Mouse (Mus musculus) midbrain, embryonic 15.5 days (tissue): ENCODE results near the gene Arid4a. TPM values are rescaled to one million over a fixed set of nuclear protein-coding genes. Genes with fewer than 3 reads are reported as not detected.
"Not testable (repeated sequence)": the region's sequence is repeated elsewhere in the genome, so short reads cannot be mapped to it uniquely, and the experiment has no call there.

Experiments
- ATAC-seq: fragments of 200-750 bp; cut with Nextera tagmentation; replicated peaks from 2 replicates; pipeline ENCODE4 v1.8.0; 2017; ENCODE audit warnings: moderate TSS enrichment
- H3K27ac ChIP-seq: fragments of 300-500 bp; sonication (generic); 2 replicates; pipeline ENCODE4 v1.5.1; 2015; ENCODE audit warnings: mild to moderate bottlenecking, inconsistent platforms
- H3K27me3 ChIP-seq: fragments of 300-500 bp; sonication (generic); replicated peaks from 2 replicates; pipeline ENCODE4 v1.6.1; 2015; ENCODE audit warnings: inconsistent platforms
- H3K36me3 ChIP-seq: fragments of 300-500 bp; sonication (generic); replicated peaks from 2 replicates; pipeline ENCODE4 v1.6.1; 2015; ENCODE audit warnings: inconsistent platforms
- H3K4me1 ChIP-seq: fragments of 300-500 bp; sonication (generic); 2 replicates; pipeline ENCODE4 v1.6.1; 2015; ENCODE audit warnings: inconsistent platforms
- H3K4me2 ChIP-seq: fragments of 300-500 bp; sonication (generic); 2 replicates; pipeline ENCODE4 v1.6.1; 2015; ENCODE audit warnings: inconsistent platforms, mild to moderate bottlenecking, moderate library complexity
- H3K4me3 ChIP-seq: fragments of 300-500 bp; sonication (generic); 2 replicates; pipeline ENCODE4 v1.5.1; 2015; ENCODE audit warnings: mild to moderate bottlenecking, inconsistent platforms
- H3K9ac ChIP-seq: fragments of 300-500 bp; sonication (generic); 2 replicates; pipeline ENCODE4 v1.6.1; 2015; ENCODE audit warnings: mild to moderate bottlenecking, inconsistent platforms
- H3K9me3 ChIP-seq: fragments of 300-500 bp; sonication (generic); 2 replicates; pipeline ENCODE4 v1.6.1; 2016; ENCODE audit warnings: inconsistent platforms
- WGBS: fragments of 180-500 bp; shearing (Covaris S2); methylation state at CpG from one replicate; pipeline ENCODE4 v1.1.7; 2015; ENCODE audit warnings: mixed read lengths; 5-methylcytosine and 5-hydroxymethylcytosine counted together
- polyA plus RNA-seq: library from polyadenylated mRNA; unstranded; fragments of >200 nt; fragmentation: Nextera tagmentation; extraction: Ambion mirVana; gene quantifications from 2 replicates; pipeline ENCODE4 v1.2.1, GENCODE M21; 2015

The Arid4a gene
- polyA plus RNA-seq, 1 experiment from 2014 or later, result 45.3 TPM

DNA sequence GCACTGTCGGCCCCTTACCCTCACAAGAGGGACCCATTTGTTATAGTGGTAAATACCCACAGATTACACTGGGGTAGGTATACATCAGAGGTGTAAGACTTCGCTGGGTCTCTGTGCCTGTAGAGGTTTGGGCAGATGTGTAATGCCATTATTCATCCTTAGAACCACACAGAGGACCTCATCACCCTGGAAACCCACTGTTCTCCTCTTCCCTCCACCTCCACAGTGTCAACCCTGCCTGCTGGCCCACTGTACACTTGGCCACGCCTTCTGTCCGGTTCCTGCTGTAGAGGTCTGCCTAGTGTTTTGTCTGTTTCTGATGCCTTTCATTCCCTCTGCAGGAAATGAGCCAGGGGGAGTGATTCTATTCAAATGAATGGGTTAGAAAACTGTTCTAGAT lies 56.3 kb downstream of the Arid4a start:
- Histone ChIP-seq H3K9ac (no peak overlapping the region), H3K9me3 (no peaks in the 10 kb centered on the region), H3K4me2 (no peak overlapping the region), H3K27ac (no peak overlapping the region), H3K4me1 (no peaks in the 10 kb centered on the region), H3K27me3 (no peaks in the 10 kb centered on the region), H3K4me3 (no peak overlapping the region), H3K36me3 (peaks cover 64% of the 10 kb centered on the region)
- 94% methylated on average over 4 of the region's 4 CpGs for WGBS
- no peak for ATAC-seq

DNA sequence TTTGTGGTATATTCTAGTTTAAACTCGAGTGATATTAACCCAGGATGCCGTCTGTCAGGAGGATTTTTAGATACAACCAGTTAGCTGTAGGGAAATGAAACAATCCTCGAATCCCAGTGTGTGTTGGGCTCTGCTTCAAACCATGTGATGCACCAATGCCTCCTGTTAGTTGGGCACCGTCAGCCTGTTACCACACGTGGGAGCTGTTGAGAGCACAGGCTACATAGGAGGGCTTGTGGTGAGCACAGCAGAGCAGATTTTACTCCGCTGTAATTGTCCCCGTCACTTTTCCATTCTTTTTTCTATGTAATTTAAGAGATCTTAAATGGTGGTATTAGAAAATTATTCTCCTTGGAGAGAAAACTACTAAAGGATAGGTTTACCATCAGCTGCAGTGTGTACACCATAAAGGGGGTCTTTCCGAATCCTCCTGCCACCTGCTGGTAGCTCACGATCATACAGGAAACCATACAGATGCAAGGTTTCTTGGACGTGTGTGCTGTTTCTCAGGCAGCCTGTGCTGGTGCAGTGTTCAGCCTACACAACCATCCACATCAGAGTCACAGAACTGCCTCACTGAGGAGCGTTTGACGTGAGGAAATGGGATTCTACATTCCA lies 57.4 kb downstream of the Arid4a start:
- H3K9me3 ChIP-seq, result no peaks in the 10 kb centered on the region
- H3K27ac ChIP-seq, result no peak overlapping the region
- peaks cover 53% of the 10 kb centered on the region for H3K36me3 ChIP-seq
- no peak overlapping the region for H3K4me3 ChIP-seq
- no peak for ATAC-seq
- H3K27me3 ChIP-seq, result no peaks in the 10 kb centered on the region
- 60% methylated on average over 12 of the region's 12 CpGs for WGBS
- H3K4me2 ChIP-seq, result no peak overlapping the region
- H3K9ac ChIP-seq, result no peak overlapping the region
- H3K4me1 ChIP-seq, result no peaks in the 10 kb centered on the region

DNA sequence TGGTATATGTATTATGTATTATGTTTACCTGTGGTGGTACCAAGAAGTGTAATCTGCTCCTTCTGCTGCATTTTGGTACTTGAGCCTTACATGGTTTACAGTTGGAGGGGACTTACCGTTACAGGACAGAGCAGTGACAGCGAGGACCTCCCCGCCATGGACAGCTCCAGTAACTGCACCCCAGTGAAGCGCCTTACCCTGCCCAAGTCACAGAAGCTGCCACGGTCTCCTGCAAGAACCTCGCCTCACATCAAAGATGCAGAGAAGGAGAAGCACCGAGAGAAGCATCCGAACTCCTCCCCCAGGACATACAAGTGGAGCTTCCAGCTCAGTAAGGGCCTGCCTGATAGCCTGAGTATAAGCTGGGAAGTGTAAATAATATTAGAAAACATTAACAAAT lies 70.5 kb downstream of the Arid4a start:
- no peak overlapping the region for H3K4me2 ChIP-seq
- no peak overlapping the region for H3K27ac ChIP-seq
- 93% methylated on average over 8 of the region's 8 CpGs for WGBS
- no peak overlapping the region for H3K4me3 ChIP-seq
- H3K9ac ChIP-seq, result no peak overlapping the region
- no peaks in the 10 kb centered on the region for H3K9me3 ChIP-seq
- no peaks in the 10 kb centered on the region for H3K27me3 ChIP-seq
- no peak for ATAC-seq
- no peaks in the 10 kb centered on the region for H3K4me1 ChIP-seq
- H3K36me3 ChIP-seq, result peaks cover 10% of the 10 kb centered on the region

DNA sequence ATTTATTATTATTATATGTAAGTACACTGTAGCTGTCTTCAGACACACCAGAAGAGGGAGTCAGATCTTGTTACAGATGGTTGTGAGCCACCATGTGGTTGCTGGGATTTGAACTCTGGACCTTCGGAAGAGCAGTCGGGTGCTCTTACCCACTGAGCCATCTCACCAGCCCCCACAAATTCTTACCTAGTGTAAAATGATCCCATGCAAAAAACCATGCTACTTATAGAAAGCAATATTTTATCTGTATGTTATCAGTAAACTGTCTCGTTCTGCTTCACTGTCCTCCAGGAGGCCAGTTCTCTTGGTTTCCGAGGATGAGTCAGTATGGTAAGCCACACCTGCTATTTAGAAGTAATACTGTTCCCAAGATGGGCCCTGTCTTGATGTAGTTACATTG lies 88.5 kb downstream of the Arid4a start:
- ATAC-seq, H3K36me3 ChIP-seq, H3K27ac ChIP-seq, H3K27me3 ChIP-seq, H3K4me3 ChIP-seq, H3K4me2 ChIP-seq, H3K9me3 ChIP-seq, H3K4me1 ChIP-seq, H3K9ac ChIP-seq: not testable (repeated sequence)
- WGBS, result 92% methylated on average over 4 of the region's 4 CpGs

DNA sequence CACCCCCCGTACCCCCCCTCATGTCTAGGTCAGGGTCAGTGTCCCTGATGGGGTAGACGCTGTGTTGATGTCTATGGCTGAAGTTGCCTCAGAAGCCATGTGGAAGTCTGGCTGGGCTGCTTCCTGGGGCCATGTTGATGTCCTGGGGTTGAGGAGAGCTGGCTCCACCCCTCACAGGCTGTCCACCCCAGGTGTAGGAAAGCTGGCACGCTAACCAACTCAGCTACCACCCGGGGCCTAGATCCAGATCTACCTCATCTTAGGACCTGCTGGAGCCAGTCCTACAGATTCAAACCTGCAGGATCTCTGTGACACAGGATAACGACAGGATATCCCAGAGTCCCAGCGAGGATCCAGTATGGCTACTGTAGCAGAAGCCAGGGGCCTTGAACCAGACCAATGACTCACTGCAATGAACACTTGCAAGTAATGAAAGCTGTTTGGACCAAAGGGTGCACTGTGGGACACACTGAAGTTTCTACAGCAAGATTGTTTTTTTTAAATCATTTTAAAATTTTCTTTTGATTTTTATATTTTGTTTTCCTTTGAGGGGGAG lies 91.5 kb downstream of the Arid4a start:
- H3K27me3 ChIP-seq, result no peaks in the 10 kb centered on the region

DNA sequence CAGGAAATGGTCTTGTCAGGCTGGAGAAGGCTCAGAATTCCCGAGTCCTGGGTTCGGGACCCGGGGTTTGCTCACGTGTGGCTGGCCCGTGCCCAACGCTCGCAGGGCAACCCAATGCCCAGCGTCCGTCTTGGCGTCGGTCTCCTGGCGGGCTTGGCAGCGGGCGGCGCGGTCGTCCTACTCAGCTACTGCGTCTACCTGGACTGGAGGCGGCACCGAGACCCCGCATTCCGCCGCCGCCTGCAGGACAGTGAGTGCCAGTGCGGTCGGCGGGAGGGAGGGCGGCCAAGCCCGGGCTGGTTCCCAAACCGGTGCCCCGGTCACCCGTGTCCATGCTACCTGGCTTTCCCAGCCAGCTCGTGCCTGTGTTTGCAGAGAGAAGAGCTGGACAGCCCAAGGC lies 95.5 kb downstream of the Arid4a start, which contains the start of gene Tomm20l:
Tomm20l (plus strand) TSS at position 98 of the 400 bp plus-strand sequence.
- Histone ChIP-seq H3K4me1 (peaks cover 9% of the 10 kb centered on the region), H3K9me3 (no peaks in the 10 kb centered on the region), H3K27ac (no peak within 1 kb of the TSS), H3K27me3 (no peaks in the 10 kb centered on the region), H3K4me2 (peak within 1 kb of the TSS; percentile 40), H3K4me3 (peak within 1 kb of the TSS; percentile 12; the same call in 1 of the 2 replicates), H3K36me3 (no peaks in the 10 kb centered on the region), H3K9ac (no peak within 1 kb of the TSS)
- WGBS, result 6% methylated on average over 33 of the region's 33 CpGs
- no peak for ATAC-seq

More for the DNA sequence above, 91.5 kb downstream of the Arid4a start:
- Histone ChIP-seq H3K36me3 (no peaks in the 10 kb centered on the region), H3K9me3 (no peaks in the 10 kb centered on the region), H3K4me3 (no peak overlapping the region), H3K27ac (no peak overlapping the region), H3K4me2 (no peak overlapping the region), H3K4me1 (no peaks in the 10 kb centered on the region), H3K9ac (no peak overlapping the region)
- 89% methylated on average over 6 of the region's 6 CpGs for WGBS
- ATAC-seq, result no peak

DNA sequence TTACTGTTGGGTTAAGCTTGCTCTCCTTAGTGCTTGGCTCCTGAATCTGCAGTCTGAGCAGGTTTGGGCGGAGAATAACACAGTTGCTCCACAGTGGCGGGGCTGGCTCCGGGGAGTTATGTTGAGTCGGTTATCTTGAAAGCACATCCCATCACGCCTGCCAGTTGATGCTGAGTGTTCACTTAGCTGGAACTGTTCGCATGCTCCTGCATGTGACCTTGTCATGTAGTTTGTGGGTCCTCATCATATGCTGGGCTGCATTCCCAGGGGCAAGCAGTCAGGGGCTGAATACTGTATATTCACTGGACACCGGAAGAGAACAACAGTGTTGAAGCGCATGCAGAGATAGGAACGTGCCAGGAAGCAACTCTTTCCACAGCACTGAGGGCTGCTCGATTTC lies 97.3 kb downstream of the Arid4a start:
- H3K27ac ChIP-seq, result no peak overlapping the region
- peaks cover 9% of the 10 kb centered on the region for H3K4me1 ChIP-seq
- H3K9me3 ChIP-seq, result no peaks in the 10 kb centered on the region
- H3K9ac ChIP-seq, result no peak overlapping the region
- ATAC-seq, result no peak
- 90% methylated on average over 10 of the region's 10 CpGs for WGBS
- no peaks in the 10 kb centered on the region for H3K27me3 ChIP-seq
- no peak overlapping the region for H3K4me2 ChIP-seq
- H3K4me3 ChIP-seq, result no peak overlapping the region
- H3K36me3 ChIP-seq, result no peaks in the 10 kb centered on the region

DNA sequence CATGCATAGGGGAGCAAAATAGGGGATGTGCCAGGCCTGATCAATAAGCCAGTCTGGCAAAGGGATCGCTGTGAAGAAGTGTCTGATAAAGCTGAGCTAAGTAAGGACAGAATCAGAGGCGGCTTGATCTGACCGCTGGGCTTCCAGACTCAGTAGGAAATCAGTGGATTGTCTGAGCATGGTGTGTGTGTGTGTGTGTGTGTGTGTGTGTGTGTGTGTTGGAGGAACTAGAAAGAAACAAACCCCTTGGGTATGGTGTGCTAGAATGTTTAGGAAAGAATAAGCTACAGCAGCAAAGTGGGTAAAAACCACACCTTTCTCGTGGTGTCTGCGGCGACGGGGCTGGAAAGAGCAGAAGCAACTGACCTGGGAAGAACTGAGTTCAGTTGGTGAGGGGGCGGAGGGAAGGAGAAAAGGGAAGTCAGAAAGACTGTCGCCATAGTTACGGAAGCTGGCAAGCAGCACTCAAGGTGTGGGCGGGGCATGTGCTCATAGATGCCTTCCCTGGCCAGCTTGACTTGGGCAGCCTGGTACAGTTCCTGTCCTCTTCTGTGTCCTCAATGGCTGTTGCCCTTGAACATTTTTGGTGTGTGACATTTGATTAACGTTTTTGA lies 98.0 kb downstream of the Arid4a start:
- Histone ChIP-seq H3K9me3 (no peaks in the 10 kb centered on the region), H3K4me2 (peak overlapping the region; percentile 37), H3K9ac (no peak overlapping the region), H3K4me1 (peaks cover 9% of the 10 kb centered on the region), H3K36me3 (no peaks in the 10 kb centered on the region), H3K27me3 (no peaks in the 10 kb centered on the region), H3K27ac (no peak overlapping the region), H3K4me3 (no peak overlapping the region)
- WGBS, result 26% methylated on average over 12 of the region's 12 CpGs
- peak; percentile 78 for ATAC-seq

DNA sequence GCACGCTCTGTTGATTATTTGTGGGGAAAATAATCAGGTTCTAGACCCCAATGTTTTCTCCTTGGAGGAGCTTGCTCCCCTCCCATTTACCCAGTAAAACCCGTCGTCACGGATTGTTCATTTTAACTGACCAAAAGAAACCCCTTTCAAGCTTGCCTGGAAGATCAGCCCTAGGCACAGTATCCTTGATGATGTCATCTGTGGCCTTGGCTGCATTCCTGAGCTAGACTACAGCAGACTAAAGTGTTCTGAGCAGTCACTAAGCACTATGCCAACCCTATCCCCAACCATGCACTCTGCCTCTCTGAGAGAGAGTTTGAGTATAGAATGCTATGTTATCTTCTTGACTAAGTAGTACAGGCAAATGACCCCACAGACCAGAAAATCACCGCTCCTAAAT lies 100.6 kb downstream of the Arid4a start:
- Histone ChIP-seq H3K4me2 (no peak overlapping the region), H3K4me1 (peaks cover 9% of the 10 kb centered on the region), H3K9ac (no peak overlapping the region), H3K9me3 (no peaks in the 10 kb centered on the region), H3K4me3 (no peak overlapping the region), H3K27ac (no peak overlapping the region), H3K27me3 (no peaks in the 10 kb centered on the region), H3K36me3 (no peaks in the 10 kb centered on the region)
- WGBS, result 83% methylated on average over 5 of the region's 5 CpGs
- no peak for ATAC-seq

DNA sequence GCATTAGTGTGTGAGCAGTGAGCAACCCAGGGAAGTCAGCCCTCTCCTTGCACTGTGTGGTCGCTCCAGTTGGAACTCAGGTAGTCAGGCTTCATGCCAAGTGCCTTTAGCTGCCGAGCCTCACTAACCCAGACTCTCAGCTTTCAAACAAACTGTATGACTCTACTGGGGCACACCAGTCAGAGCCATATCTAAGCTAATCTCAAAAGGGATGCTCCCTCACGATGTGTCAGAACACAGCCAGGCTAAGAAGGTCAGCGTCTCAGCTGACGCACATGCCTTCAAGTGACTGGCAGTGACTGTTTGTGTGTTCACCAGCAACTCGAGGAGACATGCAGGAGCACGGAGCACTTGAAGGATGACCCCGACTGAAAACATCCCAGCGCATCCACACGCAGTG lies 106.9 kb downstream of the Arid4a start:
- peaks cover 25% of the 10 kb centered on the region for H3K36me3 ChIP-seq
- WGBS, result 93% methylated on average over 10 of the region's 10 CpGs
- H3K9me3 ChIP-seq, result no peaks in the 10 kb centered on the region
- no peak overlapping the region for H3K4me3 ChIP-seq
- no peak overlapping the region for H3K9ac ChIP-seq
- H3K27me3 ChIP-seq, result no peaks in the 10 kb centered on the region
- H3K4me2 ChIP-seq, result no peak overlapping the region
- H3K27ac ChIP-seq, result no peak overlapping the region
- ATAC-seq, result no peak
- H3K4me1 ChIP-seq, result no peaks in the 10 kb centered on the region

DNA sequence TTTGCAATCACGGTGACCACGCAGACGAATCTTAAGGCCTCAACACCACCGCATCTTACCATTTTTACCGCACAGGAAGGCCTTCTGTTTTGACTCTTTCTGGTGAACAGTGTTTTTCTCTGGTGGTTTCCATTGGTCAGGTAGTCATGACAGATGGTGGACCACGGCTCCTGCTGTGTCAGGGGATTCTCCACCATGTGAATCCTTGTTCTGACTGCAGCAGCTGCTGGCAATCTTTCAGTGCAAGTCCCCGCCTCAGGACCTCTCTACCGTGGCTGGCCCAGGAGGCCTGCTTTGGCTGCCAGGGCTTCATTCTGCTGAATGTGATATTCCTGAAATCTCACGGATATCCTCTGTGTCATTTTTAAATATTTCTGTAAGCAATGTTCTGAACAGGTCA lies 107.5 kb downstream of the Arid4a start:
- Histone ChIP-seq H3K4me1 (no peaks in the 10 kb centered on the region), H3K4me3 (no peak overlapping the region), H3K4me2 (no peak overlapping the region), H3K9me3 (no peaks in the 10 kb centered on the region), H3K9ac (no peak overlapping the region), H3K27ac (no peak overlapping the region), H3K27me3 (no peaks in the 10 kb centered on the region), H3K36me3 (peaks cover 25% of the 10 kb centered on the region)
- 89% methylated on average over 9 of the region's 9 CpGs for WGBS
- no peak for ATAC-seq

DNA sequence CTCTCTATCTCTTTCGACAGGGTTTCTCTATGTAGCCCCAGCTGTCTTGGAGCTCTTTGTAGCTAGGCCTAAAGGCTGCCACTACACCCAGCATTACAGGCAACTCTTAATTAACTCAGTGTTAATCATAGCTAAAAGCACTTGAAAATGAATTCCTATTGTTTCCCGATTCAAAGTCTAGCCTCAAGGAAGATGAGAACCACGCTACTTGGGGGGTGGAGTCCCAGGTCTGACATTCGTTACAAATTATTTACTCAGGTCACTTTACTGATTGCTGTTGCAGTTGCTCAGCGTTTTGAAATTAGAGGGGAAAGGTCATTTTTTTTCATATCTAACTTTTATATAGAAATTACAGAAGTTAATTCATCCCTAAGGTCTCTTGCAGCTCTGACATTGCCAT lies 119.8 kb downstream of the Arid4a start:
- 38% methylated on average over 5 of the region's 5 CpGs for WGBS
- ATAC-seq, result no peak
- Histone ChIP-seq H3K9me3 (no peaks in the 10 kb centered on the region), H3K4me3 (peak overlapping the region; percentile 99), H3K4me2 (peak overlapping the region; percentile 67), H3K9ac (no peak overlapping the region; the same call in 1 of the 2 replicates), H3K36me3 (0 out of 2 replicates have a peak, but pooled peaks cover 15% of the 10 kb centered on the region), H3K27ac (no peak overlapping the region), H3K27me3 (no peaks in the 10 kb centered on the region), H3K4me1 (peaks cover 35% of the 10 kb centered on the region)
